Mouse (Mus musculus): Measurements from ENCODE around the gene Gmppa. TPM values are rescaled to one million over a fixed set of nuclear protein-coding genes. Genes with fewer than 3 reads are reported as not detected.

Gene Gmppa
- polyA plus RNA-seq, 1 experiment: 78.8 TPM

DNA sequence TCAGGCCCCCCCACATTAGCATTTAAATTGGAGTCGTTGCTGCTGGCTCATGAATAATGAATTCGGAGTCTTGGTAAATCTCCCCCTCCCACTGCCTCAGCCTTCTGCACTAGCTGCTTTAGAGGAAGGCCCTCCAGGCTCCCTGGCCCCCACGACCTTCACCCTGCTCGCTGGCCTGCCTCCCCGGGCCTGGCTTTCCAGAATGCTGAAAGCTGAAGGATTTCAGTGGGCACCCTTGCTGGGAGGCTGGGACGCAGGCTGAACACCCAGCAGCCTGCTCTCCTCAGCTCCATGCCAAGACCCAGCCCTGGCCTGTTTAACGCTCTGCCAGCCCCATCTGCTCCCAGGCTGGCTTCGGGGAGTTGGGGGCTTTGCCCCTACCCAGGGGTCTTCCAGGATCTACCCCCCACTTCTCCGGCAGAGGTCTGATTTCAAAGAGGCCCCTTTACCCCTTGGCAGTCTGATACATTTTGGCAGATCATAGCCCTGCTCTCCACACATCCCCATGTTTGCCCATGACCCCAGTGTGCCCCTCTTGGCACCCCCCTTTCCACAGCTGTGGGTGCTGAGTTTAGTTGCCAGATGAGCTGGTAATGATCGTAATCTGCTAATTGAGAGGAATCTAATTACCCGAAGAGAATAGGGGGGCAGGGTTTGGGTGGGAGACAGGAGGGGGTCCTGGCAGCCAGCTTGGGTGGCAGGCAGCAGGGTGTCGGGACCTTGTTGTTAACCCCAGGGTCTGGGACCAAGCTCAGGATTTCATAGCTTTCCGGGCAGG lies 7.7 kb downstream of the Gmppa start:
- Histone ChIP-seq H3K79me3 (ENCODE audit: low read depth) (no peaks in the 10 kb centered on the region), H3K79me2 (ENCODE audit: control insufficient read depth, insufficient read depth) (no peaks in the 10 kb centered on the region), H3K4me3 (ENCODE audit: insufficient read depth, poor library complexity, severe bottlenecking) (no peak overlapping the region), H3K27me3 (ENCODE audit: control insufficient read depth, insufficient read depth, insufficient read length) (no peaks in the 10 kb centered on the region), H3K36me3 (ENCODE audit: control insufficient read depth, insufficient read depth) (peaks cover 7% of the 10 kb centered on the region), H3ac (ENCODE audit: control insufficient read depth, insufficient read length, low read depth) (no peak overlapping the region)
- TF ChIP-seq MYOG (IDR thresholded peaks at IDR 0.05; ENCODE audit: control insufficient read depth, extremely low read depth, insufficient read length): no peak
- no peak for TF ChIP-seq CEBPB (IDR thresholded peaks at IDR 0.05; ENCODE audit: low read depth)
- no peak for TF ChIP-seq MAX (IDR thresholded peaks at IDR 0.05)
- no peak for TF ChIP-seq MYOD1 (IDR thresholded peaks at IDR 0.05; ENCODE audit: control insufficient read depth, insufficient read length, low read depth)
- TF ChIP-seq FOSL1 (IDR thresholded peaks at IDR 0.05; ENCODE audit: insufficient read depth, low read length, poor library complexity, severe bottlenecking): no peak
- TF ChIP-seq USF1 (IDR thresholded peaks at IDR 0.05; ENCODE audit: low read depth): no peak
- no peak for TF ChIP-seq CTCF (IDR thresholded peaks at IDR 0.05; ENCODE audit: control insufficient read depth, insufficient read depth, insufficient read length)

DNA sequence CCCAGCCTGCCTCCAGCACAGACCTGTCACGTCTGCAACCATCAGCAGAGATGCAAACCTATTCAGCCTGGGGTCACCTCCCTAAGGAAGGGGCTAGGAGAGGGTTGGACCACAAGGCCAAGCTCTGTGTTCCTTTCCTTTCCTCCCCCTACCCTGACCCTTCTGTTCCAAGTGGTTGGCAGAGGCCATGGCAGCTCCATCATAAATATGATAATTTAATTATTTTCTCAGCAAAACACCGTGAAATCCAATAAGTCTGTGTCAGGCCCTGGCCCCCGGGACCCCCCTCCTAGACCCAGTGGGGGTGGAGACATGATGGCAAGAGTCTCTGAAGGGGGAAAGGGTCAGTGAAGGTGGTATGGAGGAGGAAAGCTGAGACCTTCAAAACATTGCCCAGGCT lies 8.5 kb downstream of the Gmppa start:
- H3ac ChIP-seq (ENCODE audit: control insufficient read depth, insufficient read length, low read depth): no peak overlapping the region
- TF ChIP-seq MYOD1 (IDR thresholded peaks at IDR 0.05; ENCODE audit: control insufficient read depth, insufficient read length, low read depth) (no peak), CTCF (IDR thresholded peaks at IDR 0.05; ENCODE audit: control insufficient read depth, insufficient read depth, insufficient read length) (no peak), CEBPB (IDR thresholded peaks at IDR 0.05; ENCODE audit: low read depth) (no peak), FOSL1 (IDR thresholded peaks at IDR 0.05; ENCODE audit: insufficient read depth, low read length, poor library complexity, severe bottlenecking) (no peak), MAX (IDR thresholded peaks at IDR 0.05) (no peak), USF1 (IDR thresholded peaks at IDR 0.05; ENCODE audit: low read depth) (no peak)
- no peaks in the 10 kb centered on the region for H3K79me2 ChIP-seq (ENCODE audit: control insufficient read depth, insufficient read depth)
- H3K27me3 ChIP-seq (ENCODE audit: control insufficient read depth, insufficient read depth, insufficient read length): no peaks in the 10 kb centered on the region
- H3K4me3 ChIP-seq (ENCODE audit: insufficient read depth, poor library complexity, severe bottlenecking): no peak overlapping the region
- peaks cover 7% of the 10 kb centered on the region for H3K36me3 ChIP-seq (ENCODE audit: control insufficient read depth, insufficient read depth)
- no peaks in the 10 kb centered on the region for H3K79me3 ChIP-seq (ENCODE audit: low read depth)

DNA sequence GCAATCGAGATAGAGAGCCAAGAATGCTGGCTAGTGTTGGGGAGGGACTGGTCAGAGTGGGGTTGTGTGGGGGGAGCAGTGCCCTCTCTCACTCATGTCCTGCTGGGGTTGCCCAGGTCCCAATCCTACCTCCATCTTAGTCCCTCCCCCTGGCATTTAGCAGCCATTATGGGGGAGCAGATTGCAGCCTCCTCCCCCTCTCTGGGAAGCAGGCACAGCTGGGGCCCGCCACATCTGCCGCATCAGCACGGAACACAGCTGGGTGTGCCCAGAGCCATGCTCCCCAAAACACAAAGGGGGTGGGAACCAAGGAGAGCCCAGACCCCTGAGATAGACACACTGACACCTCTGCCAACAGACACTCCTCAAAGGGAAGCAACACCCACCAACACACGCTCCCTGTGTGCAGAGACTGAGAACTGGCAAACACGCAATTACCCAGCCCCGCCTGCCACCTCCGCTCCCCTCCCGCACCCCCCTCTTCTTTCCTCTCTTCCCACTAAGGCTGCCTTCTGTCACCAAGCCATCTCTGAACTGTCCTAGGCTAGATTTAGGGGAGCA lies 9.5 kb downstream of the Gmppa start:
- no peaks in the 10 kb centered on the region for H3K27me3 ChIP-seq (ENCODE audit: control insufficient read depth, insufficient read depth, insufficient read length)
- H3K36me3 ChIP-seq (ENCODE audit: control insufficient read depth, insufficient read depth): peaks cover 7% of the 10 kb centered on the region
- H3K4me3 ChIP-seq (ENCODE audit: insufficient read depth, poor library complexity, severe bottlenecking): no peak overlapping the region
- no peaks in the 10 kb centered on the region for H3K79me2 ChIP-seq (ENCODE audit: control insufficient read depth, insufficient read depth)
- no peaks in the 10 kb centered on the region for H3K79me3 ChIP-seq (ENCODE audit: low read depth)
- no peak overlapping the region for H3ac ChIP-seq (ENCODE audit: control insufficient read depth, insufficient read length, low read depth)
- no peak for TF ChIP-seq USF1 (IDR thresholded peaks at IDR 0.05; ENCODE audit: low read depth)
- TF ChIP-seq CTCF (IDR thresholded peaks at IDR 0.05; ENCODE audit: control insufficient read depth, insufficient read depth, insufficient read length): no peak
- TF ChIP-seq FOSL1 (IDR thresholded peaks at IDR 0.05; ENCODE audit: insufficient read depth, low read length, poor library complexity, severe bottlenecking): no peak
- TF ChIP-seq CEBPB (IDR thresholded peaks at IDR 0.05; ENCODE audit: low read depth): no peak
- no peak for TF ChIP-seq MYOG (IDR thresholded peaks at IDR 0.05; ENCODE audit: control insufficient read depth, extremely low read depth, insufficient read length)
- no peak for TF ChIP-seq MAX (IDR thresholded peaks at IDR 0.05)
- no peak for TF ChIP-seq MYOD1 (IDR thresholded peaks at IDR 0.05; ENCODE audit: control insufficient read depth, insufficient read length, low read depth)

DNA sequence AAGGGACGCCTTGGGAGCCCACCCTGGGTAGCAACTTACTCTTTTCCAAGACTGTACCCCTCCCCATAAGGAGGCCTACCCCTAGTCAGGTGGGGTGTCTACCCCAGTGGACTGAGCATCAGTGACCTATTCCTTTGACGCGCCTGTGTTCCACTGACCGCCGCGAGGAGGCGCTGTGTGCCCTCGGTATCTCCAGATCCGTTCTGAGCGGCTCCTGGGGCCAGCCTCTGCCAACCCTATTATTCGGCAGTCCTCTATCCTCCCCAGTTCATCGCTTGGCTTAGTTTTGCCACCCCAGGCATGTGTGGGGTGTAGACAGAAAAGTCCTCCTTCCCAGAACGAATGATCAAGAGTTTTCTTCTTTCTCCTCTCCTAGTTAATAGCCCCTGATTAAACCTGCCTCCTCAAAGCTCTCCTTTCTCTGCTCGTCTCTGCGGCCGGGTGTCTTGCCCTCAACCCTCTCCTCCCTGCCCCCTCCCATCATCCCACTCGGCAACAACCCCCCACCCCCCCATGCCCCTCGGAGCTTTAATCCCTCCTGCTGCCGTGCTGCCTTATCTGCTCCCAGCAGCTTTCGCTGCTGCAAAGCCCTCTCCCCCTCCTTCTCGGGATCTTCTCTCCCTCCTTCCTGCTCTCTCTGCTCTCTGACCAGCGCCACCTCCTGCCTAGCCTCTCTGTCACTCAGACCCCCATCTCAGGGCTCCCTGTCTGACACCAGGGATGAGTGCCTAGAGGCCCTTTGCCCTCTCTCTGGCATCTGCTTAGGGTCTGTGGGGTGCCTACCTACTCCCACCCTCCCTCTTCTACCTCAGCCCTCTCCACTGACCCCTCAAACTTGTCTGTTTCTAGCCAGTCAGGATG lies 10.3 kb downstream of the Gmppa start:
- Histone ChIP-seq H3K4me3 (ENCODE audit: insufficient read depth, poor library complexity, severe bottlenecking) (no peak overlapping the region), H3K79me2 (ENCODE audit: control insufficient read depth, insufficient read depth) (no peaks in the 10 kb centered on the region), H3K27me3 (ENCODE audit: control insufficient read depth, insufficient read depth, insufficient read length) (no peaks in the 10 kb centered on the region), H3K79me3 (ENCODE audit: low read depth) (no peaks in the 10 kb centered on the region), H3K36me3 (ENCODE audit: control insufficient read depth, insufficient read depth) (peaks cover 5% of the 10 kb centered on the region), H3ac (ENCODE audit: control insufficient read depth, insufficient read length, low read depth) (no peak overlapping the region)
- no peak for TF ChIP-seq USF1 (IDR thresholded peaks at IDR 0.05; ENCODE audit: low read depth)
- TF ChIP-seq CTCF (IDR thresholded peaks at IDR 0.05; ENCODE audit: control insufficient read depth, insufficient read depth, insufficient read length): peak; percentile 96

DNA sequence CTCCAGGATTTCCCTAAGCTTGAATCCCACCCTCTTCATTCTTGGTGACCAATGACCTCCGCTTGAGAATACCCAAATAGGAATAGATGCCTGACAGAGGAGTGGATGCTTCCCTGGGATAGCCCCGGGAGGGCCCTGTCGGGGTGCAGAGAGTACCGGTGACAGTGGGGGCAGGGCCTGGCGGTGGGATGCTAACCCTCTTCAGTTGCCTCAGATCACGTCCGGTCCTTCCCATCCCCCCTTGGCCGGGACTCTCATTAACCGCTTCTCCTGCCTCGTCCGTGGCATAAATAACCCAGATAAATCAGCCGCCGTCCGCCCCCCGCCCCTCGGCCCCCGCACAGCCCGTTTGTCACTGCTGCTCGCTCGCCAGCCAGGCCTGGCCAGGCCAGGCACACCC lies 10.9 kb downstream of the Gmppa start:
- peaks cover 4% of the 10 kb centered on the region for H3K36me3 ChIP-seq (ENCODE audit: control insufficient read depth, insufficient read depth)
- TF ChIP-seq USF1 (IDR thresholded peaks at IDR 0.05; ENCODE audit: low read depth): no peak
- TF ChIP-seq CTCF (IDR thresholded peaks at IDR 0.05; ENCODE audit: control insufficient read depth, insufficient read depth, insufficient read length): no peak
- TF ChIP-seq MAX (IDR thresholded peaks at IDR 0.05): no peak
- no peak for TF ChIP-seq CEBPB (IDR thresholded peaks at IDR 0.05; ENCODE audit: low read depth)
- TF ChIP-seq FOSL1 (IDR thresholded peaks at IDR 0.05; ENCODE audit: insufficient read depth, low read length, poor library complexity, severe bottlenecking): no peak
- no peak for TF ChIP-seq MYOD1 (IDR thresholded peaks at IDR 0.05; ENCODE audit: control insufficient read depth, insufficient read length, low read depth)
- no peak for TF ChIP-seq MYOG (IDR thresholded peaks at IDR 0.05; ENCODE audit: control insufficient read depth, extremely low read depth, insufficient read length)
- H3K4me3 ChIP-seq (ENCODE audit: insufficient read depth, poor library complexity, severe bottlenecking): no peak overlapping the region
- no peaks in the 10 kb centered on the region for H3K79me2 ChIP-seq (ENCODE audit: control insufficient read depth, insufficient read depth)
- H3ac ChIP-seq (ENCODE audit: control insufficient read depth, insufficient read length, low read depth): no peak overlapping the region
- no peaks in the 10 kb centered on the region for H3K79me3 ChIP-seq (ENCODE audit: low read depth)
- H3K27me3 ChIP-seq (ENCODE audit: control insufficient read depth, insufficient read depth, insufficient read length): no peaks in the 10 kb centered on the region

All from C2C12 (cell line).